In the genomic region with DNA sequence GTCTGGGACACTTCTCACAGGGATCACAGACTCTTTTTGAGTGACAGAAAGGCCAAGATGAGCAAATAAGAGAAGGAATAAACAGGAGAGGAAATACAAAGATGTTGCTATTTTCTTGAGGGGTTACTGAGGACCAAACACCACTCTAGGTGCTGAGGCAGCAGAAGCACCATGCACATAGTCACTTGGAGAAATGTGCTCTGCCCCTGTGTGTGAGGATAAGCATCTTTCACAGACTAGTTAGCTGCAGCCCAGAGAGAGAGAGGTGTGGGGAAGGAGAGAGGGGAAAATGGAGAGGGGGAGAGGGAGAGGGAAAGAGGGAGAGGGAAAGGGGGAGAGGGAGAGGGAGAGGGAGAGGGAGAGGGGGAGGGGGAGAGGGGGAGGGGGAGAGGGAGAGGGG, we compare ENCODE assay signal across 22 mouse cellular contexts.
DNase-seq lines count a peak whose midpoint lies in the region; ATAC-seq lines count a peak whose summit lies in the region.
"Had no signal": no experiment of that assay in that cellular context is flagged by ENCODE, and none has a peak within 500 bp of the region (broad histone marks: within the 10 kb centered on the region; RNA-seq: fewer than 3 reads in every experiment).

No protein-coding gene starts in this region.

- peaks cover 17% of the 10 kb centered on the region for H3K4me1 ChIP-seq in hindbrain, embryonic 15.5 days (replicated peaks)
- peaks cover 7% of the 10 kb centered on the region for H3K4me1 ChIP-seq in hindbrain, embryonic 16.5 days (ENCODE audit: control insufficient read depth, insufficient read depth, low read depth, low read length)
- H3K4me1 ChIP-seq in midbrain, embryonic 14.5 days (ENCODE audit: control insufficient read depth, insufficient read depth, low read length): peaks cover 8% of the 10 kb centered on the region
- no peaks in the 10 kb centered on the region for H3K4me1 ChIP-seq in midbrain, embryonic 11.5 days (ENCODE audit: control insufficient read depth, insufficient read depth, low read length)
- peaks cover 20% of the 10 kb centered on the region for H3K4me1 ChIP-seq in midbrain, embryonic 15.5 days
- H3K4me1 ChIP-seq in liver, embryonic 11.5 days (replicated peaks; ENCODE audit: control insufficient read depth, insufficient read depth, low read length): no peaks in the 10 kb centered on the region
- H3K4me1 ChIP-seq: heart, embryonic 10.5 days had no signal

- no peak overlapping the region for H3K4me3 ChIP-seq in hindbrain, embryonic 15.5 days
- no peak overlapping the region for H3K4me3 ChIP-seq in hindbrain, embryonic 16.5 days (ENCODE audit: low read length)
- no peak overlapping the region for H3K4me3 ChIP-seq in midbrain, embryonic 14.5 days (replicated peaks; ENCODE audit: low read depth, low read length)
- no peak overlapping the region for H3K4me3 ChIP-seq in midbrain, embryonic 11.5 days (ENCODE audit: low read depth, low read length)
- no peak overlapping the region for H3K4me3 ChIP-seq in midbrain, embryonic 15.5 days
- no peak overlapping the region for H3K4me3 ChIP-seq in liver, embryonic 11.5 days (ENCODE audit: low read depth, low read length)
- H3K4me3 ChIP-seq: forebrain, embryonic 10.5 days; forebrain, embryonic 13.5 days; heart, adult 2 months; heart, embryonic 10.5 days had no signal

- no peaks in the 10 kb centered on the region for H3K27me3 ChIP-seq in hindbrain, embryonic 15.5 days
- no peaks in the 10 kb centered on the region for H3K27me3 ChIP-seq in hindbrain, embryonic 16.5 days (replicated peaks; ENCODE audit: control insufficient read depth, insufficient read depth, low read length)
- H3K27me3 ChIP-seq in midbrain, embryonic 14.5 days (ENCODE audit: control insufficient read depth, insufficient read depth, low read length): no peaks in the 10 kb centered on the region
- H3K27me3 ChIP-seq in midbrain, embryonic 11.5 days (ENCODE audit: control insufficient read depth, insufficient read depth, low read length): no peaks in the 10 kb centered on the region
- H3K27me3 ChIP-seq in midbrain, embryonic 15.5 days (replicated peaks): no peaks in the 10 kb centered on the region
- no peaks in the 10 kb centered on the region for H3K27me3 ChIP-seq in liver, embryonic 11.5 days (replicated peaks; ENCODE audit: control insufficient read depth, insufficient read depth, low read length)
- H3K27me3 ChIP-seq: CH12.LX; forebrain, embryonic 13.5 days; Patski had no signal

- no peak overlapping the region for H3K4me2 ChIP-seq in hindbrain, embryonic 15.5 days
- no peak overlapping the region for H3K4me2 ChIP-seq in hindbrain, embryonic 16.5 days (ENCODE audit: low read length)
- H3K4me2 ChIP-seq in midbrain, embryonic 14.5 days (ENCODE audit: low read length): no peak overlapping the region
- H3K4me2 ChIP-seq in midbrain, embryonic 11.5 days: no peak overlapping the region
- no peak overlapping the region for H3K4me2 ChIP-seq in midbrain, embryonic 15.5 days
- no peak overlapping the region for H3K4me2 ChIP-seq in liver, embryonic 11.5 days
- H3K4me2 ChIP-seq: forebrain, embryonic 13.5 days; hindbrain, embryonic 14.5 days had no signal

- H3K9me3 ChIP-seq in hindbrain, embryonic 15.5 days: no peaks in the 10 kb centered on the region
- H3K9me3 ChIP-seq in hindbrain, embryonic 16.5 days (ENCODE audit: control insufficient read depth, low read length): no peaks in the 10 kb centered on the region
- H3K9me3 ChIP-seq in midbrain, embryonic 14.5 days (ENCODE audit: control insufficient read depth, low read length): no peaks in the 10 kb centered on the region
- no peaks in the 10 kb centered on the region for H3K9me3 ChIP-seq in midbrain, embryonic 11.5 days (ENCODE audit: control insufficient read depth, low read length)
- no peaks in the 10 kb centered on the region for H3K9me3 ChIP-seq in midbrain, embryonic 15.5 days
- no peaks in the 10 kb centered on the region for H3K9me3 ChIP-seq in liver, embryonic 11.5 days (ENCODE audit: control insufficient read depth, low read length)
- H3K9me3 ChIP-seq: forebrain, embryonic 10.5 days; forebrain, embryonic 13.5 days; heart, embryonic 10.5 days had no signal

- H3K36me3 ChIP-seq in hindbrain, embryonic 15.5 days: no peaks in the 10 kb centered on the region
- no peaks in the 10 kb centered on the region for H3K36me3 ChIP-seq in hindbrain, embryonic 16.5 days (ENCODE audit: control insufficient read depth, insufficient read depth, low read length)
- H3K36me3 ChIP-seq in midbrain, embryonic 14.5 days (ENCODE audit: control insufficient read depth, insufficient read depth, low read length): no peaks in the 10 kb centered on the region
- H3K36me3 ChIP-seq in midbrain, embryonic 11.5 days (ENCODE audit: control insufficient read depth, insufficient read depth, low read length): no peaks in the 10 kb centered on the region
- H3K36me3 ChIP-seq in midbrain, embryonic 15.5 days (replicated peaks): no peaks in the 10 kb centered on the region
- H3K36me3 ChIP-seq in liver, embryonic 11.5 days (ENCODE audit: control insufficient read depth, insufficient read depth, low read length): no peaks in the 10 kb centered on the region
- H3K36me3 ChIP-seq: forebrain, embryonic 10.5 days; G1E; heart, embryonic 10.5 days had no signal

- H3K27ac ChIP-seq in hindbrain, embryonic 15.5 days (replicated peaks): peak overlapping the region; percentile 6; the same call in 1 of the 2 replicates
- no peak overlapping the region for H3K27ac ChIP-seq in hindbrain, embryonic 16.5 days (ENCODE audit: low read depth, low read length)
- H3K27ac ChIP-seq in midbrain, embryonic 14.5 days (replicated peaks; ENCODE audit: low read depth, low read length): peak overlapping the region; percentile 28
- H3K27ac ChIP-seq in midbrain, embryonic 11.5 days (ENCODE audit: low read depth, low read length): no peak overlapping the region
- peak overlapping the region; percentile 48 for H3K27ac ChIP-seq in midbrain, embryonic 15.5 days
- no peak overlapping the region for H3K27ac ChIP-seq in liver, embryonic 11.5 days (ENCODE audit: low read depth, low read length)
- H3K27ac ChIP-seq: forebrain, embryonic 10.5 days; forebrain, embryonic 13.5 days; heart, adult 2 months; heart, embryonic 10.5 days had no signal

- H3K9ac ChIP-seq in hindbrain, embryonic 15.5 days: no peak overlapping the region
- H3K9ac ChIP-seq in hindbrain, embryonic 16.5 days (ENCODE audit: low read depth, low read length): no peak overlapping the region
- no peak overlapping the region for H3K9ac ChIP-seq in midbrain, embryonic 14.5 days (replicated peaks; ENCODE audit: low read length)
- H3K9ac ChIP-seq in midbrain, embryonic 11.5 days (ENCODE audit: low read length): no peak overlapping the region
- no peak overlapping the region for H3K9ac ChIP-seq in midbrain, embryonic 15.5 days
- no peak overlapping the region for H3K9ac ChIP-seq in liver, embryonic 11.5 days (ENCODE audit: low read depth, low read length)
- H3K9ac ChIP-seq: forebrain, embryonic 13.5 days; hindbrain, embryonic 14.5 days had no signal

- DNase-seq in midbrain, embryonic 14.5 days: peak; percentile 8
- no peak for DNase-seq in midbrain, embryonic 11.5 days (ENCODE audit: low spot score, missing footprints)
- no peak for DNase-seq in liver, embryonic 11.5 days (ENCODE audit: low spot score)
- DNase-seq: adrenal gland, postnatal 10 days; adrenal gland, postnatal 36 days; B cell, adult 2 months; cerebellum, adult 18-20 months; cerebellum, adult 9-10 months; cerebellum, postnatal 14 days; gastrocnemius, postnatal 10 days; gastrocnemius, postnatal 36 days; heart, adult 2 months had no signal

- no peak for ATAC-seq in hindbrain, embryonic 15.5 days (ENCODE audit: low FRiP score, low read depth)
- ATAC-seq in hindbrain, embryonic 16.5 days: no peak
- ATAC-seq in midbrain, embryonic 14.5 days (ENCODE audit: low FRiP score, low TSS enrichment): 0 out of 2 replicates have a peak, but pooled peaks have one; percentile 14
- ATAC-seq in midbrain, embryonic 11.5 days (ENCODE audit: low FRiP score): no peak
- ATAC-seq in midbrain, embryonic 15.5 days (replicated peaks): peak; percentile 68; the same call in 1 of the 2 replicates
- no peak for ATAC-seq in liver, embryonic 11.5 days (replicated peaks; ENCODE audit: low FRiP score)
- ATAC-seq: Patski had no signal

Comparison
In these comparisons a context has a peak if more than half of its experiments do, and no peak if none do; other contexts are left out.
1. ATAC-seq: peak in midbrain, embryonic 14.5 days (single experiment) and midbrain, embryonic 15.5 days (single experiment); none in hindbrain, embryonic 15.5 days (single experiment), hindbrain, embryonic 16.5 days (single experiment), midbrain, embryonic 11.5 days (single experiment) and liver, embryonic 11.5 days (single experiment).
2. H3K27ac ChIP-seq: peak in hindbrain, embryonic 15.5 days (single experiment), midbrain, embryonic 14.5 days (single experiment) and midbrain, embryonic 15.5 days (single experiment); none in hindbrain, embryonic 16.5 days (single experiment), midbrain, embryonic 11.5 days (single experiment) and liver, embryonic 11.5 days (single experiment).